Comparison of ENCODE assay signal across 15 mouse cellular contexts in genomic region chr1:80177651-80178382, GRCm38 (mm10). TPM values are rescaled to one million over a fixed set of nuclear protein-coding genes. Genes with fewer than 3 reads are reported as not detected.
DNase-seq lines count a peak whose midpoint lies in the region; ATAC-seq and TF ChIP-seq lines count a peak whose summit lies in the region.
"Had no signal": no experiment of that assay in that cellular context is flagged by ENCODE, and none has a peak within 500 bp of the region (broad histone marks: within the 10 kb centered on the region; RNA-seq: fewer than 3 reads in every experiment).

No protein-coding gene starts in this region.

- H3K4me1 ChIP-seq in forebrain, postnatal 0 days (ENCODE audit: insufficient read depth): no peaks in the 10 kb centered on the region
- no peaks in the 10 kb centered on the region for H3K4me1 ChIP-seq in forebrain, embryonic 10.5 days
- H3K4me1 ChIP-seq in midbrain, embryonic 14.5 days (ENCODE audit: control insufficient read depth, insufficient read depth, low read length): no peaks in the 10 kb centered on the region
- H3K4me1 ChIP-seq in midbrain, embryonic 15.5 days: no peaks in the 10 kb centered on the region
- H3K4me1 ChIP-seq: heart, embryonic 15.5 days; midbrain, embryonic 13.5 days had no signal

- no peak overlapping the region for H3K9ac ChIP-seq in forebrain, postnatal 0 days
- no peak overlapping the region for H3K9ac ChIP-seq in midbrain, embryonic 14.5 days (replicated peaks; ENCODE audit: low read length)
- no peak overlapping the region for H3K9ac ChIP-seq in midbrain, embryonic 15.5 days
- H3K9ac ChIP-seq: heart, embryonic 15.5 days; midbrain, embryonic 13.5 days had no signal

- no peaks in the 10 kb centered on the region for H3K36me3 ChIP-seq in forebrain, postnatal 0 days (ENCODE audit: insufficient read depth)
- no peaks in the 10 kb centered on the region for H3K36me3 ChIP-seq in forebrain, embryonic 10.5 days (replicated peaks)
- no peaks in the 10 kb centered on the region for H3K36me3 ChIP-seq in midbrain, embryonic 14.5 days (ENCODE audit: control insufficient read depth, insufficient read depth, low read length)
- H3K36me3 ChIP-seq in midbrain, embryonic 15.5 days (replicated peaks): no peaks in the 10 kb centered on the region
- H3K36me3 ChIP-seq: heart, embryonic 15.5 days; midbrain, embryonic 13.5 days had no signal

- peak; percentile 53 for DNase-seq in forebrain, postnatal 0 days
- no peak for DNase-seq in forebrain, embryonic 10.5 days (ENCODE audit: extremely low spot score, low spot score)
- peak; percentile 48 for DNase-seq in kidney, postnatal 10 days
- DNase-seq in kidney, adult 9 months: no peak
- DNase-seq in midbrain, embryonic 14.5 days: peak; percentile 65
- peak; percentile 32 for DNase-seq in retina, postnatal 1 day
- no peak for DNase-seq in thymus, postnatal 10 days (ENCODE audit: low spot score in 2 of 2)
- DNase-seq: adrenal gland, postnatal 14 days; cerebellum, adult 11 months; kidney, adult 8-10 months; lung, adult 2 months had no signal

- no peak overlapping the region for H3K4me2 ChIP-seq in forebrain, postnatal 0 days (ENCODE audit: low read depth)
- H3K4me2 ChIP-seq in midbrain, embryonic 14.5 days (ENCODE audit: low read length): no peak overlapping the region
- no peak overlapping the region for H3K4me2 ChIP-seq in midbrain, embryonic 15.5 days
- H3K4me2 ChIP-seq: heart, embryonic 15.5 days; midbrain, embryonic 13.5 days had no signal

- TF ChIP-seq CTCF in forebrain, postnatal 0 days (IDR thresholded peaks at IDR 0.05; ENCODE audit: low read depth): peak; percentile 51

- H3K9me3 ChIP-seq in forebrain, postnatal 0 days (ENCODE audit: low read length): no peaks in the 10 kb centered on the region
- H3K9me3 ChIP-seq in forebrain, embryonic 10.5 days: no peaks in the 10 kb centered on the region
- no peaks in the 10 kb centered on the region for H3K9me3 ChIP-seq in midbrain, embryonic 14.5 days (ENCODE audit: control insufficient read depth, low read length)
- H3K9me3 ChIP-seq in midbrain, embryonic 15.5 days: no peaks in the 10 kb centered on the region
- H3K9me3 ChIP-seq: heart, embryonic 15.5 days; midbrain, embryonic 13.5 days had no signal

- WGBS in forebrain, postnatal 0 days: 63% methylated on average over 11 of the region's 11 CpGs
- WGBS in forebrain, embryonic 10.5 days: 79% methylated on average over 11 of the region's 11 CpGs
- 58% methylated on average over 11 of the region's 11 CpGs for WGBS in midbrain, embryonic 14.5 days
- 61% methylated on average over 11 of the region's 11 CpGs for WGBS in midbrain, embryonic 15.5 days

- ATAC-seq in forebrain, postnatal 0 days: peak; percentile 30; the same call in 1 of the 2 replicates
- no peak for ATAC-seq in midbrain, embryonic 14.5 days (ENCODE audit: low FRiP score, low TSS enrichment)
- ATAC-seq in midbrain, embryonic 15.5 days (replicated peaks): no peak
- ATAC-seq: midbrain, embryonic 13.5 days had no signal

- H3K27me3 ChIP-seq in forebrain, postnatal 0 days (ENCODE audit: insufficient read depth, low read length): no peaks in the 10 kb centered on the region
- H3K27me3 ChIP-seq in forebrain, embryonic 10.5 days (ENCODE audit: poor library complexity, severe bottlenecking): no peaks in the 10 kb centered on the region
- H3K27me3 ChIP-seq in midbrain, embryonic 14.5 days (ENCODE audit: control insufficient read depth, insufficient read depth, low read length): no peaks in the 10 kb centered on the region
- H3K27me3 ChIP-seq in midbrain, embryonic 15.5 days (replicated peaks): no peaks in the 10 kb centered on the region
- H3K27me3 ChIP-seq: heart, embryonic 15.5 days; midbrain, embryonic 13.5 days had no signal

- no peak overlapping the region for H3K4me3 ChIP-seq in forebrain, postnatal 0 days (ENCODE audit: low read depth, low read length)
- no peak overlapping the region for H3K4me3 ChIP-seq in forebrain, embryonic 10.5 days
- H3K4me3 ChIP-seq in midbrain, embryonic 14.5 days (replicated peaks; ENCODE audit: low read depth, low read length): no peak overlapping the region
- H3K4me3 ChIP-seq in midbrain, embryonic 15.5 days: no peak overlapping the region
- H3K4me3 ChIP-seq: heart, embryonic 15.5 days; midbrain, embryonic 13.5 days had no signal

- no peak overlapping the region for H3K27ac ChIP-seq in forebrain, postnatal 0 days (ENCODE audit: low read depth, low read length)
- no peak overlapping the region for H3K27ac ChIP-seq in forebrain, embryonic 10.5 days
- no peak overlapping the region for H3K27ac ChIP-seq in midbrain, embryonic 14.5 days (replicated peaks; ENCODE audit: low read depth, low read length)
- no peak overlapping the region for H3K27ac ChIP-seq in midbrain, embryonic 15.5 days
- H3K27ac ChIP-seq: heart, embryonic 15.5 days; midbrain, embryonic 13.5 days had no signal

RNA-seq across cellular contexts. Expression of gene Fam124b, which starts 40.5 kb away (rescaled TPM):
- total RNA-seq in forebrain, postnatal 0 days (2014; rRNA removed): 0.24 and 0.77 TPM in 2 replicates
- 0.14 and 0.31 TPM in 2 replicates for polyA plus RNA-seq in forebrain, postnatal 0 days (2015; fragmentation: Nextera tagmentation; extraction: Ambion mirVana)
- polyA plus RNA-seq in forebrain, embryonic 10.5 days (2016; fragmentation: Nextera tagmentation; extraction: Ambion mirVana): 0.31 and 0.32 TPM in 2 replicates
- polyA plus RNA-seq in midbrain, embryonic 14.5 days (2014; fragmentation: Nextera tagmentation; extraction: Ambion mirVana): 0.49 and 0.59 TPM in 2 replicates
- polyA plus RNA-seq in midbrain, embryonic 15.5 days (2015; fragmentation: Nextera tagmentation; extraction: Ambion mirVana): 0.68 and 1.1 TPM in 2 replicates
- polyA plus RNA-seq: small intestine, adult 2 months had no signal

Comparison
In these comparisons a context has a peak if more than half of its experiments do, and no peak if none do; other contexts are left out.
1. DNase-seq: peak in forebrain, postnatal 0 days (single experiment), kidney, postnatal 10 days (single experiment), midbrain, embryonic 14.5 days (single experiment) and retina, postnatal 1 day (single experiment); none in forebrain, embryonic 10.5 days (single experiment), kidney, adult 9 months (single experiment) and thymus, postnatal 10 days (0 of 2).